Mouse (Mus musculus): ENCODE measurements around the gene Fam210b. TPM values are rescaled to one million over a fixed set of nuclear protein-coding genes. Genes with fewer than 3 reads are reported as not detected.

Fam210b gene
- total RNA-seq, 2 experiments from 2014 or later = 12.0 to 12.3 TPM

DNA sequence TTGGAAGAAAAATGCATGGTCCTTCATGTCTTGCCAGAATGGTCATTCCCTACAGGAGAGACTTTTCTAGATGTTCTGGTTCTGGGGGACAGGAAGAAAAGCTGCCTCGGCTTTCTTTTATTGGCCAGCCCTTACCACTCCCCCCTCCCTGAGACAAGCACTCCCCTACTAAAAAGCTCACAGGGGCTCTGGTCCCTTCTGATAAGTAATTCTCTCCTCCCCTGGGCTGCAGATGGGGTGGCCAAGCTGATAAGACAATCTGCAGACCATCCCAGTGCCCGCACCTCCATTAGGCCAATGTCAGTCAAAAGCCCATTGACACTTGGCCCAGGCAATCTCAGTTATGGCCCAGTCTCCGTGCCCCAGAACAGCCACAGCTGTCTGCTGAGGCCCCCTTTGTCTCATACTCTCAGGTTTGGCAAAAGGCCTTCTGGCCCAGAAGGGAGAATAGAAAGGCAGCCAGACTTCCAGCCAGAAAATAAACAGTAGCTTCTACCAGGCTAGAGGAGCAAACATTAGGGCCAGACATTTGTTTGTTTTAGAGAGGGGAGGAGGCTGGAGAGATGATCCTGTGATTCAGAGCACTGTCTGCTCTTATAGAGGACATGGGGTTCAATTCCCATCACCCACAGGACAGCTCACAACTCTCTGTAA, 3.1 kb downstream of the Fam210b start:
- DNase-seq (ENCODE audit: low spot score in 2 of 2) = no peak

DNA sequence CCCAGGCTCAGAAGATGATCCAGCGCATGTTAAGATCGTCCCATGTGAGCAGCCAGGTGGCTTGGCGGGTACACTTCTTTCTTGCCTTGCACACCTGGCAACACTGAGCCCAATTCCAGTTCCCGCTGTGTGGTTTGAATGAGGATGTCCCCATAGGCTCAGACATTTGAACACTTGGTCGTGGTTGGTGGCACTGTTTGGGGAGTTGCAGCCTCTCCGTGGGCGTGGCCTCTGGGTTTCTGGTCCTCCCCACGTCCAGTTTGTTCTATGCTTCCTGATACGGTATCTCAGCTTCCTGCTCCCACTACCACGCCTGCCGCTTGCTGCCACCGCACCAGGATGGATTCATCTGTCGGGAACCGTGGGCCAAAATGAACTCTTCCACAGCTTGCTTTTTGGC, 4.4 kb downstream of the Fam210b start:
- no peak for DNase-seq (ENCODE audit: low spot score in 2 of 2)

GRCm38 (mm10) chr2:172350773-172351172, 5.4 kb downstream of the Fam210b start:
- DNase-seq (ENCODE audit: low spot score in 2 of 2) = no peak

DNA sequence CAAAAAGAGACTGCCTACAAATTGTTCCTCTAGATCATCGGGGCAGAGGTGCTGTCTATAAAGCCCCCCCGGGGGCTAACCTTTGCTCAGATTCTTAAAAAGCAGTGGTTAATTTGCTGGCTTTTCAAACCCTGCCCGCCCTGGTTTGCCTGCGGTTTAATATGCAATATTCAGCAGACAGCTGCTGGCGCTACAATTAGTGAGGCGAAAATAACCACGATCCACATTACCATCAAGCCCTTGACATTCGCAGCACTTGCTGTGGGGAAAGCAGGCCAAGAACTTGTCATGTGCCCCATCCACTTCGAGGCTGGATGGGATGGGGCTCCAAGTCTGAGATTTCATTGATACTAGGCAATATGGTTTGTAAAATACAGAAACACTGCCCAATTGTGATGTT, 7.9 kb downstream of the Fam210b start:
- DNase-seq (ENCODE audit: low spot score in 2 of 2) = no peak

- DNase-seq (ENCODE audit: low spot score in 2 of 2) = no peak
Observed at GRCm38 (mm10) chr2:172354761-172355160, 9.4 kb downstream of the Fam210b start.

DNA sequence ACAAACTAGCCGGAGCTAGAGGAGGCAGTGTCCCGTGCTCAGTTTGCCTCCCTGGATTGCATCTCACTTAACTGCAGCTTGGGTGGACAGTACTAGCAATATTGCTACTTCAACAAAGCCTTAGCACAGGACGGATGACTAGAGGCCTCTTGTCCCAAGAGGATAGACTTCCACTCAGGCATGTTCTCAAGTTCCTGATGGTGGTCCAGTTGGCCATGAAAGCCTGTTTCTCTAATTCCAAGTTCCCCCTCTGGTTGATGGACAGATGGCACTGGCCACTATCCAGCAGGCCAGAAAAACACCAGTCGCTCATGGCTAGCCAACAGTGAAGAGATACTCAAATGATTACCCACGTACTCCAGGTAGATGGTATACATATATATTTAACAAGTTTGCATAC, 10.5 kb downstream of the Fam210b start:
- DNase-seq (ENCODE audit: low spot score in 2 of 2) = no peak

DNA sequence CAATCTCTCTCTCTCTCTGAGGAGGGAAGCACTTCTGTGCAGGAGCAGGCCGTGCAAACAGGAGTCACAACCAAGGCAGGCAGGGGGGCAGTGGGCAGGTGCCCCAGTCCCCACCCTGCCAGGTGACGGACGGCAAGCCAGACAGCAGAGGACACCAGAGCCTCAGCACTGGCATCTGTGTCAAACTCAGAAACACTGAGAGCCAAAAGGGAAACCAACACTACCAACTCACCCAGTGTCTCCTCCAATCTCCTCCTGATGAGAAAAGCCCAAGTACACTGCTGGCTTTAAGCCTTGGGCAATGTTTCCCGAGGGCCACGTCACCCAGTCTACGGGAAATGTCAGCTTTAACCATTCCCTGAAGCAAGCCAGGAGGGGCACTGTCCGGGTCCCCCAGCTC, 17.8 kb downstream of the Fam210b start:
- no peak for DNase-seq (ENCODE audit: low spot score in 2 of 2)

DNA sequence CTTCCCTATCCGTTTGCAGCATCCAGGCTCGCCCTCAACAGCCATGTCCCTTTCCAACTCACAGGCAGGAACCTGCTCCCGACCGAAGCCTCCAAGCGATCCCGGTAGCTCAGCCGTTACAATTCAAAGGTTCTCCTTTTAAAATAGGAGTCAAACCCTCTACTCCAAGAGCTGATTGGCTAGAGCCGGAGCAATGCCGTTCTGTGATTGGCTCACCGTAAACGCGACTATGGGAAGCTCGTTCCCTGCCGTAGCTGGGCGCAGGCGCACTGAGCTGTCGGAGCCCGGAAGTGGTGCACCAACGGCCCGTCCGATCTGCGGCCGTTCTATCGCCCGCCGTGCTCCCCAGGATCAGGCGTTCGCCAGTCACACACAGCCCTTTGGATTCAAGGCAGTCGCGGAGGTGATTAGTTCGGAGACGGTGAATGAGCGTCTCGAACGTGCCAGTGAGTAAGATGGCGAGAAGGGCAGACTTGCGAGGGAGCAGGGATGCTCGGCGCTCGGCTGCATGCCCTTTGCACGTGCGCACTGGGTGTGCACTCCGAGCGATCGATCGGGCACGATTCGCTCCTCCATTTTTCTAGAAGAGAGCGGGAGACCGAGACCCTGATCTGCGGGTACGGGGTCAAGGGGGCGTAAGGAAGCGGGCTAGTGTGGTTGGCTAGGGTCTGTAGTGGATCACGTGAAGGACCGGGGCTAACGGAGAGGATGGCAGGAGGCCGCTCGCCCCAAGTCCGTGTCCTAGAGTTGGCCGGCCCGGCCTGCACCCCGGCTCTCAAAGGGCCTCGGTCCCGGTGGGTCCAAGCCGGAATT, 25.3 kb downstream of the Fam210b start, which contains the start of the genes Aurka and Cstf1:
TSS of gene Aurka (minus strand) at position 125 of the 813 bp plus-strand sequence.
TSS of gene Cstf1 (plus strand) at position 271 of the 813 bp plus-strand sequence.
- peak; percentile 91 to 96 for DNase-seq (ENCODE audit: low spot score in 2 of 2)

DNA sequence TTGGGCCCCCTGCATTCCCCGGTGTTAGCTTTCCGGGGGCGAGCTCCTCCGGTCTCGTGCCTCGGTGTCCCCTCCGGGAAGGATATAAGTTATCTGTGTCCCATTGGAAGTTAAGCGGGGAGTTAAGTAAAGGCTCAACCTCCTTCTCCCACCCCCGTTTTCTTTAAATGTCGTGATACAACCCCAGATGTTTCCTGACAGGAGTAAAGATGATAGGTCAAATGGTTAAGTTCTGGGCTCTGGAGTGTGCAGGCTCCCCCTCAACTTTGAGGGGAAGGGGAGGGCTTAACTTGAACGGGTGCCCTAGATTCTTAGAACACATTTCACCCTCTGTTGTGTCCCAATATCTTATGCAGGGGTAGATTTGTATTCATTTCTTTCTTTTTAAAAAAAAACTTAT, 25.9 kb downstream of the Fam210b start:
- no peak for DNase-seq (ENCODE audit: low spot score in 2 of 2)

DNA sequence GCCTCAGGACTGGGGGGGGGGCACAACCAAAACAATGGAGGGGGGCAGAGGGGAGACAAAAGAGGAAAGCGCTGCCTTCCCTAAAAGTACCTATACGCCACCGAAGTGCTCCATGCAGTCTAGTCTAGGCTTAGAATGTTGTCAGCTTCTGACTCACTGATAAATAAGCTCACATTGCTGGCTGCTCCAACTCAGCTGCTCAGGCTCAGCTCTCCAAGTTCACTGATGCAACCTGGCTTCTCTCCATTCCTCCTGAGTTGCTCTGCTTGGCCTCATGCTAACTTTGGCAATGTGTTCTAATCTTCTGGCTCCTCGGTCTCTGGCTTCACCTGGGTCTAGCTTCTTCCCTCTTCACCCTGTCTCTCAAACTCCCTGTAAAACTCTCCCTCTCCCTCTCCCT, 31.2 kb downstream of the Fam210b start:
- no peak for DNase-seq (ENCODE audit: low spot score in 2 of 2)

DNA sequence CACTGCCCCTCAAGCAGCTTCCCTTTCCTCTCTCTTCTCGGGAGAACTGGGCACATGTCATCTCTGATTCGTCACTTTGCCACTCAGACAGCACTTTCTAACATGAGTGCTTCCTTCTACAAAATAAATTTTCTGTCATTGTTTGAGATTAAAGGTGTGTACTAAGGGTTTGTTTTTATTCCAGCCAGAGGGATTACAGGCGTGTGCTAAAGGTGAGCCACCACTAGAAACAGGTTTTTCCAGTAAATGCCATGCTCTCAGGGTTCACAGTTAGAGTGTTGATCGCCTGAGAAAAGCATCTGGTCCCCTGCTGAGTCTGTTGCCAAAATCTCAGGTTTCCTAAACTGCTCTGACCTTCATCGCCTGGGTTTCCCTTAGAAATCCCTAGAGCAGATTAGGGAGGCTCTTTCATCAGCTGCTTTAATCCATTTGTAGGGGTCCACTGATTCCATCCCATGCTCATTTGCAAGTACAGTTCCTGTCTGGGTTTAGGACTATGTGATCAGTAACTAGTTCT, 31.7 kb downstream of the Fam210b start:
- no peak for DNase-seq (ENCODE audit: low spot score in 2 of 2)

DNA sequence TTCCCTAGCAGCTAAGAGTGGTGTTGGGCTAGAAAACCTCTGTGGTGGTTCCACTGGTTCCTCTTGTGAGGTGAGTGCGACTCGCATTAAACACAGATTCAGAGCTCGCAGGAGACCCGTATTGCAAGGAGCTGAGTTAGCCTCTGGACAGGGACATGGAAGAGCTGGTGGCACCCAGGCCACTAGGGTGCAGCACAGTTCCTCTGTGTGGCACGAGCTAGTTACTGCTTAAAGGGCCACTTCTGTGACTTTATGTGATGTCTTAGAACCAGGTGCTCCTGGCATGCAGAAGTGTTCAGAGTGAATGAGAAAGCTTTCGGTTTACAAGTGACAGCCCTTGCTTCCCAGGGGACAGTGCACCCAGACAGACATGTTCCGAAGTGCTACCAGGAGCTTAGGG, 33.0 kb downstream of the Fam210b start:
- DNase-seq (ENCODE audit: low spot score in 2 of 2) = peak; percentile 42 to 45

- no peak for DNase-seq (ENCODE audit: low spot score in 2 of 2)
Observed at GRCm38 (mm10) chr2:172380513-172380912, 35.1 kb downstream of the Fam210b start.

GRCm38 (mm10) chr2:172381341-172381740, 36.0 kb downstream of the Fam210b start:
- DNase-seq (ENCODE audit: low spot score in 2 of 2) = no peak

- DNase-seq (ENCODE audit: low spot score in 2 of 2) = no peak
Observed at GRCm38 (mm10) chr2:172381898-172382297, 36.5 kb downstream of the Fam210b start.

GRCm38 (mm10) chr2:172384715-172385114, 39.4 kb downstream of the Fam210b start:
- DNase-seq (ENCODE audit: low spot score in 2 of 2) = no peak

- DNase-seq (ENCODE audit: low spot score in 2 of 2) = no peak
Observed at GRCm38 (mm10) chr2:172390341-172390740, 45.0 kb downstream of the Fam210b start.

DNA sequence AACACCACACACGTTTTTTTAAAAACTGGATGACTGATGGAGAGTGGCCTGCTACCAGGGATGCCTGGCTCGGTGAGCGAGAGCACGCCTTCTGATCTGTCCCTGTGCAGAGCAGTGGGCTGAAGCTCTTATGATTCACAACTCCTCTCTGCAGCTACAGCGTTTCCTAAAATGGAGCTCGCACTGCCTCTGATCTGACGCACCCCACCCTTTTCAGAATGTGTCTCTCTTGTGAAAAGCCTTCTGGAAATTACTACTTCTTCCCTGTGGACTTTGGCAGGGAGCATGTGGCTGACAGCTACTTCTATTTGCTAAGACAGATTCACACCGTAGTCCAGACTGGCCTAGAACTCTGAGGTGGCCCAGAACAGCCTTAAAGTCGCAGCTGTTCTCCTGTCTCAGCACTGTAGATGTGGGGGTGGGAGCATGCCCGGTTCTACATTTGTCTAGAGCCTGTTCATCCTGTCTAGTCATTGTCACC, 46.7 kb downstream of the Fam210b start:
- peak; percentile 54 to 67 for DNase-seq (ENCODE audit: low spot score in 2 of 2)

DNA sequence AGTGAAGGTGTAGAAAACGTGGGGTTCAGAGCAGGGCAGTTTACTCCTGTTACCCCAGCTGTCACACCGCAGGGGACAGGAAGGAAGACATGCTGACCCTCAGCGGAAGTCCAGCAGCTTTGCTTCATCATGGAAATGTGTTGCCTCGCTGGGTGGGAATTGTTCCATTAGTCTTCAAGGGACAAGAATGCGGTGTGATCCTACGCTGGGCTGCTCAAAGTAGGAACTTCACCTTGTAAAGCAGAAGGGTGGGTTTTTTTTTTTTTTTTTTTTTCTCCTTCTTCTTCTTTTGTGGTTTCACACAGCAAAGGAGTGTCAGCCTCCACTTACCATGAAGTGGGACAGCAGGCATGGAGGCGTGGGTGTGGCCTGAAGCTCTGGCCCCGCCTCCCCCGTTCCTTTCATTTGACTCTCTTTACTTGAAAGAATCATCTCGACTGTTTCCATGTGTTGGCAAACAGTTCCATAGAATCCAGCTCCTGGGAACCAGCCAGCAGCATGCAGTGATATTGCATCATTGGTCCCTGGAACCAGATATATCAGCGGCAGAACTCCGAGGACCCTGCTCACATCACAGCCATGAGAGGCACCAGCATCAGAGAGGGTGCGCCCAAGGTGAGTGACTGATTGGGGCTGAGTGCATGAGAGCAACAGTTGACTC, 48.2 kb downstream of the Fam210b start, which contains the start of gene Cass4:
TSS of gene Cass4 (plus strand) at position 404 of the 661 bp plus-strand sequence.
- no peak for DNase-seq (ENCODE audit: low spot score in 2 of 2)

GRCm38 (mm10) chr2:172394052-172394392, 48.7 kb downstream of the Fam210b start:
- no peak for DNase-seq (ENCODE audit: low spot score in 2 of 2)

- DNase-seq (ENCODE audit: low spot score in 2 of 2) = no peak
Observed at GRCm38 (mm10) chr2:172394671-172395070, 49.3 kb downstream of the Fam210b start.

DNA sequence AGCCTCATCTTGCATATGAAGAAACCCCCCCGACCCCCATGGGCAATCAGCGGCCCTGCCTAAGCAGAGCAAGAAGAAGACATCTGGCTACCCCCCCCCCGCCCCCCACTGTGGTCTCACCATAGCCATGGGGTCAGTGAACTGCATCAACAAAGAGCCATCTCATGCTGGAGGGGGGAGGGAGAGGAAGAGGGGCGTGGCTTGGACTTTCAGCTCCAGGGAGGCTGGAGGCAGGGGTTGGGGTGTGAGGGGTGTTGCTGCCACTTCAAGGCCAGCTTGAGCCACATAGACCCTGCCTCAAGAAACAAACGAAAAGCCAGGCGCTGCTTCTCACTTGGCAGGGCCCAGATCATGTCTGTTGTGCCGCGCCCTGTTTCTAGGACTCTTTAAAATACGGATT, 50.6 kb downstream of the Fam210b start:
- no peak for DNase-seq (ENCODE audit: low spot score in 2 of 2)

All from left cerebral cortex, adult 18-20 months (tissue).